Mouse (Mus musculus) CH12.LX (cell line): ENCODE results near the gene Dapk3. TPM values are rescaled to one million over a fixed set of nuclear protein-coding genes. Genes with fewer than 3 reads are reported as not detected.
"Not testable (repeated sequence)": the region's sequence is repeated elsewhere in the genome, so short reads cannot be mapped to it uniquely, and the experiment has no call there.

Experiments used
- DNase-seq: peaks from one replicate; pipeline ENCODE4 v3.0.0-alpha.2; 2013; ENCODE audit errors: extremely low read depth
- H3K27ac ChIP-seq: 2 replicates; pipeline ENCODE4 v1.5.1; 2012; ENCODE audit warnings: low read depth, mild to moderate bottlenecking, control low read depth, moderate library complexity; ENCODE audit not compliant: insufficient read depth
- H3K27me3 ChIP-seq: replicated peaks from 2 replicates; pipeline ENCODE3; 2012; ENCODE audit warnings: inconsistent platforms
- H3K36me3 ChIP-seq, 2 experiments: replicated peaks in 1 of 2; 2 replicates each; pipeline versions ENCODE3 to v1.6.1; 2012; ENCODE audit warnings: inconsistent platforms in 1 of 2, low read length in 1 of 2, mild to moderate bottlenecking in 1 of 2, mixed read lengths in 1 of 2, moderate library complexity in 1 of 2; ENCODE audit not compliant: control insufficient read depth in 1 of 2, insufficient read depth in 1 of 2
- H3K4me1 ChIP-seq, 2 experiments: 2 replicates each; pipeline ENCODE4 v1.6.1; 2012; ENCODE audit warnings: inconsistent platforms in 1 of 2, moderate library complexity in 1 of 2; ENCODE audit not compliant: insufficient read depth in 2 of 2, control insufficient read depth in 1 of 2
- H3K4me2 ChIP-seq: 2 replicates; pipeline ENCODE4 v1.6.1; 2012; ENCODE audit warnings: low read depth, mild to moderate bottlenecking, control low read depth; ENCODE audit not compliant: poor library complexity, insufficient read depth, severe bottlenecking
- H3K4me3 ChIP-seq, 3 experiments: fragments of 150-350 bp in 1 of 3; sonication (generic) in 1 of 3; replicated peaks in 1 of 3; 2 replicates each; pipeline versions ENCODE3 to v1.5.1; 2011 to 2012; ENCODE audit warnings: low read depth in 2 of 3, low read length in 2 of 3, mild to moderate bottlenecking in 2 of 3, moderate library complexity in 2 of 3, control low read depth in 1 of 3, improper control_type of control experiment in 1 of 3, inconsistent platforms in 1 of 3, mixed read lengths in 1 of 3; ENCODE audit not compliant: poor library complexity in 1 of 3
- H3K79me2 ChIP-seq: replicated peaks from 2 replicates; pipeline ENCODE4 v1.6.1; 2012; ENCODE audit warnings: mild to moderate bottlenecking, moderate library complexity; ENCODE audit not compliant: control insufficient read depth, poor library complexity, insufficient read depth, severe bottlenecking; ENCODE audit errors: extremely low read depth
- H3K9ac ChIP-seq: 2 replicates; pipeline ENCODE4 v1.6.1; 2012; ENCODE audit warnings: low read depth, mild to moderate bottlenecking, control low read depth, moderate library complexity; ENCODE audit not compliant: insufficient read depth
- H3K9me3 ChIP-seq: replicated peaks from 2 replicates; pipeline ENCODE3; 2012; ENCODE audit warnings: low read length, inconsistent platforms, mixed read lengths
- BHLHE40 ChIP-seq: IDR thresholded peaks from 2 replicates; pipeline ENCODE4 v1.6.1; 2011; ENCODE audit warnings: mild to moderate bottlenecking, low read depth, low read length, improper control_type of control experiment
- CHD1 ChIP-seq: IDR thresholded peaks from 2 replicates; pipeline ENCODE4 v1.6.1; 2012; ENCODE audit warnings: low read depth, low read length, improper control_type of control experiment, inconsistent platforms
- CTCF ChIP-seq, 2 experiments: IDR thresholded peaks in 1 of 2; conservative IDR thresholded peaks in 1 of 2; 2 replicates each; pipeline ENCODE4 v1.5.1; 2011 to 2012; ENCODE audit warnings: low read depth in 2 of 2, low read length in 2 of 2, improper control_type of control experiment in 1 of 2, inconsistent platforms in 1 of 2, mild to moderate bottlenecking in 1 of 2, moderate library complexity in 1 of 2
- E2F4 ChIP-seq: IDR thresholded peaks from 2 replicates; pipeline ENCODE4 v1.6.1; 2011; ENCODE audit warnings: low read depth, low read length, improper control_type of control experiment; ENCODE audit not compliant: insufficient replicate concordance
- ELF1 ChIP-seq: IDR thresholded peaks from 2 replicates; pipeline ENCODE4 v1.6.1; 2014; ENCODE audit warnings: low read depth, mild to moderate bottlenecking, inconsistent platforms, low read length, improper control_type of control experiment
- ETS1 ChIP-seq: conservative IDR thresholded peaks from 2 replicates; pipeline ENCODE4 v1.6.1; 2012; ENCODE audit warnings: low read depth, mild to moderate bottlenecking, inconsistent platforms, low read length, improper control_type of control experiment, moderate library complexity
- JUN ChIP-seq: IDR thresholded peaks from 2 replicates; pipeline ENCODE4 v1.6.1; 2011; ENCODE audit warnings: low read depth, mild to moderate bottlenecking, low read length, improper control_type of control experiment, moderate library complexity; ENCODE audit not compliant: insufficient read depth
- JUND ChIP-seq: conservative IDR thresholded peaks from 2 replicates; pipeline ENCODE4 v1.6.1; 2011; ENCODE audit warnings: low read depth, low read length, improper control_type of control experiment
- KAT2A ChIP-seq: IDR thresholded peaks from 2 replicates; pipeline ENCODE4 v1.6.1; 2012; ENCODE audit warnings: low read length, improper control_type of control experiment, inconsistent platforms; ENCODE audit not compliant: insufficient replicate concordance
- MAFK ChIP-seq: IDR thresholded peaks from 2 replicates; pipeline ENCODE4 v1.6.1; 2011; ENCODE audit warnings: low read length, improper control_type of control experiment; ENCODE audit not compliant: insufficient replicate concordance
- MAX ChIP-seq: IDR thresholded peaks from 2 replicates; pipeline ENCODE4 v1.6.1; 2011; ENCODE audit warnings: low read length, improper control_type of control experiment
- MAZ ChIP-seq: IDR thresholded peaks from 2 replicates; pipeline ENCODE4 v1.6.1; 2012; ENCODE audit warnings: low read depth, mild to moderate bottlenecking, inconsistent platforms, low read length, improper control_type of control experiment, moderate library complexity
- MEF2A ChIP-seq: IDR thresholded peaks from 2 replicates; pipeline ENCODE4 v1.6.1; 2014; ENCODE audit warnings: low read depth, mild to moderate bottlenecking, inconsistent platforms, low read length, improper control_type of control experiment, borderline replicate concordance
- SIN3A ChIP-seq: IDR thresholded peaks from 2 replicates; pipeline ENCODE4 v1.6.1; 2012; ENCODE audit warnings: low read length, improper control_type of control experiment, inconsistent platforms
- SMC3 ChIP-seq: IDR thresholded peaks from 2 replicates; pipeline ENCODE4 v1.6.1; 2011; ENCODE audit warnings: low read depth, low read length, improper control_type of control experiment
- UBTF ChIP-seq: IDR thresholded peaks from 2 replicates; pipeline ENCODE4 v1.6.1; 2012; ENCODE audit warnings: low read depth, mild to moderate bottlenecking, inconsistent platforms, low read length, improper control_type of control experiment, moderate library complexity
- dilution Hi-C: fragments of 300-500 bp; cut with MboI; formaldehyde crosslinking; loops from 2 replicates; pipeline ENCODE4 v1.14.3; 2020; ENCODE audit warnings: low sequenced_read_pairs; ENCODE audit not compliant: extremely low pct_unique_long_range_greater_than_20kb, extremely low pct_ligation_motif_present
- in situ Hi-C: fragments of 300-500 bp; cut with MboI; formaldehyde crosslinking; loops from 3 replicates; pipeline ENCODE4 v1.14.3; 2019; ENCODE audit warnings: low sequenced_read_pairs, low pct_ligation_motif_present, low pct_unique_long_range_greater_than_20kb, mixed read lengths
- polyA plus RNA-seq: library from polyadenylated mRNA; unstranded; fragments of >175 nt; gene quantifications from 2 replicates; pipeline ENCODE4 v1.2.1, GENCODE M21; 2012; ENCODE audit warnings: low read depth; ENCODE audit not compliant: insufficient read length
- total RNA-seq, 2 experiments: library from RNA; depleted of rRNA; stranded (reverse); fragments of 300-350 nt in 1 of 2; fragments of >200 nt in 1 of 2; gene quantifications; 2 replicates each; pipeline ENCODE4 v1.2.3; 2012 to 2014

The Dapk3 gene
- total and polyA plus RNA-seq, 3 experiments: 25.4 to 46.2 (median 44.5) TPM

DNA sequence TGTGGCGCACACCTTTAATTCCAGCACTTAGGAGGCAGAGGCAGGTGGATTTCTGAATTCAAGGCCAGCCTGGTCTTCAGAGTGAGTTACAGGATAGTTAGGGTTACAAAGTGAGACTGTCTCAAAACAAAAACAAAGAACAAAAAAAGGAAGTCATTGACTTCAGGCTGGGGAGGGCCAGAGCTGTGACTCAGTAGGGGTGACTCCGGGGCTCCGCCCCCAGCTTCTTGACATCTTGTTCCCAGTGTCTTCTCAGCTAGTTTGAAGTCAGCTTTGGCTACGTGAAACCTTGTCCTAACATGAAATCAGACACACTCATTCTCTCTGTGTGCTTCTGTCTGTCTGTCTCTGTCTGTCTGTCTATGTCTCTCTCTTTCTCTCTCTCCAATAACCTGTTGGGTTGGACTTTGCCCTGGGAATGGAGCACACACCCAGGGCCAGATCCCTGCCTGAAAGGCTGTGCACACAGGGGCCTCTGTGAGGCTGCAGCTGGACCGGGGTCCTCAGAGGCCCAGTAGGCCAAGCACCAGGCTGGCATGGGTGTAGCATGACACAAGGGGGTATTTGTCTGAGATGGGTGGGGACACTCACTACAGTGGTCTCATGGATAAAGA, 38.7 kb downstream of the Dapk3 start:
- dilution Hi-C loops: no loop called here
- no peak overlapping the region for H3K4me3 ChIP-seq
- H3K79me2 ChIP-seq: no peaks in the 10 kb centered on the region
- H3K36me3 ChIP-seq: no peaks in the 10 kb centered on the region
- no peak for TF ChIP-seq UBTF
- no peak for TF ChIP-seq JUN
- no peak for TF ChIP-seq MEF2A
- TF ChIP-seq, all 38 proteins: peak for 0
- in situ Hi-C loops: no loop called here
- H3K4me2 ChIP-seq: no peak overlapping the region
- peaks cover 13% of the 10 kb centered on the region for H3K9me3 ChIP-seq
- H3K27ac ChIP-seq: no peak overlapping the region
- no peaks in the 10 kb centered on the region for H3K27me3 ChIP-seq
- H3K4me1 ChIP-seq: peaks cover 0 to 11% of the 10 kb centered on the region in 2 experiments; a peak in 2 of 4 replicates
- no peak for DNase-seq
- H3K9ac ChIP-seq: no peak overlapping the region

DNA sequence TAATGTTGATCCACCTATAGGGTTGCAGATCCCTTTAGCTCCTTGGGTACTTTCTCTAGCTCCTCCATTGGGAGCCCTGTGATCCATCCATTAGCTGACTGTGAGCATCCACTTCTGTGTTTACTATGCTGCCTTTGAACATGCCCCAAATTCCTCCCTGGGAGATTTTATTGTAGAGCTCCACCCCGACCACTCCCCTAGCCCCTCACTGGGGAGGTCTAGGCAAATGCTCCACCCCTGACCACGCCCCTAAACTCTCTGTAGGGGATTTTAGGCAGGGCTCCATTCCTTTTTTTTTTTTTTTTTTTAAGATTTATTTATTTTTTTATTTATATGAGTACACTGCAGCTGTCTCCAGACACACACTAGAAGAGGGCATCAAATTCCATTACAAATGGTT, 40.9 kb downstream of the Dapk3 start:
- in situ Hi-C loops: not testable (repeated sequence)

DNA sequence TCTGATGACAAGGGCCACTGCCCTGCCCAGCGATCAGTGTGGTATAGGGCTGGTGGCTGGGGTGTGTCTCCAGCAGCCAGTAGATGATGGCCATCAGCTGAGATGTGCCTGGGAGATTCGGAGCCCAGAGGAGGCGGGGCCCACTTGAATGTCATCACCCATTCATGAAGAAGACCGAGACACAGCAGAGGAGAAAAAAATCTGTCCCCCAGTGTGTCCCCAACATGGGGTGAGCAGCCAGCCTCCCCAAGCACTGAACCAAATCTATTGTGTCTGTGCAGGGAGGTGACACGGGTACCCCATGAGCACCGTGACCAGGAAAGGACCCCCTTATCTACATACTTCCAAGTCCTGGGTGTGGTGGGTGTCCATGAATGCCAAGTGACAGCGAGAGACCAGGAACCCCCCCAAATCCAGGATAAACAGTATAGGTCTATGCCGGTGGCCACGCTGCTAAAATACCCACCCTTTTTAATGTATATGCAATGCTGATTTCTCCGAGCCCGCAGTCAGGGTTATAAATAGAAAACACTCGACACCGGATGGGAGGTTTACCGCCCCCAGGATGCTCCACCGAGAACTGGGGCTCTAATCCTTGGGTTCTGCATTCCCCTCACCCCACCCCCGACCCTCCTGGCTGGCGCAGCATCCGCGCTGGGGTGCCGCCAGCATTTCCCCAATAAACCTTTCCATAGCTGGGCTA, 47.1 kb downstream of the Dapk3 start:
- dilution Hi-C loops: no loop called here
- Histone ChIP-seq H3K36me3 (peaks cover 0 to 9% of the 10 kb centered on the region in 2 experiments), H3K79me2 (no peaks in the 10 kb centered on the region), H3K4me2 (no peak overlapping the region), H3K9ac (no peak overlapping the region), H3K27ac (no peak overlapping the region), H3K27me3 (peaks cover 16% of the 10 kb centered on the region), H3K9me3 (no peaks in the 10 kb centered on the region), H3K4me1 (peaks cover 14 to 17% of the 10 kb centered on the region in 2 experiments), H3K4me3 (no peak overlapping the region)
- TF ChIP-seq ELF1 (no peak), JUN (no peak), BHLHE40 (no peak), CTCF (conservative IDR thresholded peaks at IDR 0.05 in 1 of 2, IDR thresholded peaks at IDR 0.05 in 1 of 2; ENCODE audit: low read depth in 2 of 2, low read length in 2 of 2) (no peak), ETS1 (no peak), MAX (no peak), MAZ (no peak), SMC3 (no peak), MAFK (no peak), CHD1 (no peak), JUND (no peak), KAT2A (no peak), SIN3A (no peak), E2F4 (no peak)
- DNase-seq: no peak
- in situ Hi-C loops: no loop called here

More for the DNA sequence above, 40.9 kb downstream of the Dapk3 start:
- H3K4me3 ChIP-seq, H3K9ac ChIP-seq, H3K27ac ChIP-seq, H3K27me3 ChIP-seq, DNase-seq, H3K4me2 ChIP-seq, H3K9me3 ChIP-seq, H3K36me3 ChIP-seq, H3K79me2 ChIP-seq, dilution Hi-C loops: not testable (repeated sequence)
- peaks cover 0 to 11% of the 10 kb centered on the region in 2 experiments; a peak in 2 of 4 replicates for H3K4me1 ChIP-seq
